Mouse (Mus musculus) spleen, postnatal 36 days (tissue): Measurements from ENCODE around the gene Magi3.

Experiments used
- DNase-seq, 2 experiments: peaks; one replicate each; pipeline ENCODE4 v3.0.0; 2022; ENCODE audit warnings: low spot score in 2 of 2, mixed read lengths in 1 of 2

Magi3 gene

DNA sequence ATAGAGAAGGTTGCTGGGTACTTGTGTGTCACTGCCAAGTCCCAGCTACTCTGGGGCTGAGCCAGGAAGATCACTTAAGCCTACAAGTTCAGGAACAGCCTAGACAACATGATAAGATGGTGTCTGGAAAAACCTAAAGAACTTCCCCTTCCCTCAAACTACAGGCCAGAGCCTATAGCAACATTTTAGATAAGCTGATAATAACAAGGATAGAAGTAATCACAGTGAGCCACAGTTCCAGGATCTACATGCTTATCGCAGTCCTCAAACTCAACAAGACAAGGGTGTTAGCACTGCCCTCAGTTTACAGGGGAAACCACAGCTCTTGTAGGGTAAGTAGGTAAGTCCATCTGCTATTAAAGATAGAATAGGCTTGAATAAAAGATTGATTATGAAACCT lies 188.1 kb downstream of the Magi3 start:
- DNase-seq = no peak

DNA sequence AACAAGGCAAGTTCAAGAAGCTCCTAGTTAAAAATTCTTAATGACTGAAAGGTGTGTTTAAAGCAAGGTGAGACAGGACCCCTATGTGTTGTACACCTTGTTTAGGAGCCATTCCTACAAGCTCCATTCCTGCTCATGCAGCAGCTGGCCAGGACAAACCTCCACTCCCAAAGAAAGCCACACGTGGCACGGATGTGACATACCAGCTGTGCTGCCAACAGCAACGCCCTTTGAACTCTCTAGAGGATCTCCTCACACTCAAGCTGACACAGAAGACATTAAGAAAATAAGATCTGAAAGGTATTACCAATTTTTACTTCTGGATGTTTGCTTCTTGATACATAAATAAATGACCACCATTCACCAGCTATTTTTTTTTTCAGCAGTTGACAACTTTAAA lies 193.2 kb downstream of the Magi3 start:
- no peak for DNase-seq

DNA sequence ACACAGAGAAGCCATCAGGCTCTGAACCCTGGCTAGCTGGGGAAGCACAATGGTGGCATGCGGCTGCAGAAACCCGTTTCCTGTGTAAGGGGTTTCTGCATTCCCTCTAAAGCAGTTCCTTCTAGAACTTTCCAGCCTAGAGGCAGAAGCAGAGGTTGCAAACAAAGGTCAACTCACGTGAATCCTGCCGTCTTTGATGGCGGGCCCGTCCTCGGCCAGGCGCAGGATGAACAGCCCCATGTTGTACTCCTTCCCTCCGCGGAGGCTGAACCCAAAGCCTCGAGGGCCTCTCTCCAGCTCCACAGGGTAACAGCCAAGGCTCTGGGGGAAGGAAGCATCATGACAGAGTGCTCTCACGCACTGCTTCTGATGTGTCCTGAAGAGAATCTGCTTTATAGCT lies 200.1 kb downstream of the Magi3 start:
- no peak for DNase-seq

DNA sequence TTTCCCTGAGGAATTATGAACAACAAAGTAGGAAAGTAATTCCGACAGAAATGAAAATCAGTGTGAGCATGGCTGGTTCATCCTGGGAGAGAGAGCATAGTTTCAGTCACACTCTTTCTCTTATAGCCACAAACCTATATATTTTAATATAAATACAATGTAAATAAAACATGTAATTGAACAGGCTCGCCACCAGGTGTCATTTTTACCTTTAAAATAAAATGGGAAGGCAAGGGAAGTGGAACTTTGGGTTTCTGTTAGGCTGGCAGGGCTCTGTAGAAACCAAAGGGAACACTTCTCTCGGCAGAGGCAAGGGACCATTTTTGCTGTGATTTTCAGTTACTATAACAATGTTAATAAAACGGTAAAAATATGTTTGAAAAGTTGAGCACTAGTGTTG lies 200.7 kb downstream of the Magi3 start:
- no peak for DNase-seq

DNA sequence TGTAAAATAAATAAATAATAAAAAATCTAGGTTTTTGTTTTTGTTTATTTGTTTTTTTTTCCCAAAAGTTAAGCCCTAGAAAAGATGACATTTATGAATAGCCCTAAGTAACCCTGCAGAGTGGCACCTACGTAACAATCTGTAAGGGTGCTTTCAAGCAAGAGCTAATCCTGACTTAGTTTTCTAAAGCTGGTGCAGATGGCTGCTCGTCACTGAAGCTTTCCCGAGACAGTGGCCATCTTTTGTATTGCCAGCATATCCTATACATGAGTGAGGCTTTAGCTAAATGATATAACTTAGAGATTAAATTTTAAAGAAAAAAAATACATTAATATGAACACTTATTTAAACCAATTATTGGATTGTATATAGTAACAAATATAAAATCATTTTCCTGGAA lies 202.2 kb downstream of the Magi3 start:
- no peak for DNase-seq

DNA sequence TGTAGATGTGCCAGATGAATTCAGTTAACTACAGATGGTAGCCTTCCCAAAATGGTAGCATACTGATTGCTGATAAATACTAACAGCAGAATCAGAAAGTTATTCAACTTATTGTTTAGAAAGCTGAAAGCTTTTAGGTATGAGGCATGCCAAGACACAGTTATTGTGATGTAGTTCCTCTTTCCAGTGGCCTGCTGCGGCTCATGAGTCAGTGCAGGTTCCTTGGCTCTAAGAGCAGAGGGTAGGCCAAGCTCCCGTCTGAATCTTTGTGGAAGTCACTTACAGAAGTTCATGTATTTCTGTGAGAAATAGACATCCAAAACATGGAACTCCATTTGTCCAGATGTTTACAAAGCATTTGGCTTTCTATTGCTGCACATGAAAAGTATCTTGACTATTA lies 208.2 kb downstream of the Magi3 start:
- DNase-seq = no peak

DNA sequence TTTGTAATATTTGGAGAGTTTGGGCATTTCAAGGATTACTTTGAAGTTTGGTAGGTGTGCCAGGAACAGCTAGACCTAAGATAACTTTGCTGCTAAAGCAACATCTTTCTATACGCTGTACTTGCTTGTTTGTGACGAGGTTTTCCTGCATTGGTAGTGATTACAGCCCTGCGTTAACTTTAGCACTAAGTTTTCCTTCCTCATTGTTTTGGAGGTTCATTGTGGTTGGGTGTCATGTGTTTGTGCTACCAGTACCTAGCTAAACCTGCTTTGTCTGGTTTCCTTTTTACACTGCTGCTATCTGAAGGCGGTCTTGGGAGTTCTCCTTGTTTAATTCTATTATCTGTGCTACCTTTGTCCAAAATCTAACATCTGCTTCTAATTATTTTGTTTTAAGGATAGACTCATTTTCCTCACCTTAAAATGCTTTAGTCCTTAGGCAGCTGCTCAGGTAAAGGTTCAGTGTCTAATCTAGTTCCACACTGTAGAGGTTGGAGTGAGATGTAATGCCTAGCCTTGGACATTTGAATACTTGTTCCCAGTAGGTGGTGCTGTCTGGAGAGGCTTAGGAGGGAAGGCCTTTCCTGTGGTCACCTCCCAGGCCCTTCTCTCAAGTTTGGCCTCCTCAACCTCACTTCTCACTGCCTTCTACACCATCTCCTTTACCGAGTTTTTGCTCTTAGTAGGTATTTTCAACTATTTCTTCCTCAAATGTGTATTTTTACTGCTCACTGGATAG lies 210.1 kb downstream of the Magi3 start:
- DNase-seq = no peak

DNA sequence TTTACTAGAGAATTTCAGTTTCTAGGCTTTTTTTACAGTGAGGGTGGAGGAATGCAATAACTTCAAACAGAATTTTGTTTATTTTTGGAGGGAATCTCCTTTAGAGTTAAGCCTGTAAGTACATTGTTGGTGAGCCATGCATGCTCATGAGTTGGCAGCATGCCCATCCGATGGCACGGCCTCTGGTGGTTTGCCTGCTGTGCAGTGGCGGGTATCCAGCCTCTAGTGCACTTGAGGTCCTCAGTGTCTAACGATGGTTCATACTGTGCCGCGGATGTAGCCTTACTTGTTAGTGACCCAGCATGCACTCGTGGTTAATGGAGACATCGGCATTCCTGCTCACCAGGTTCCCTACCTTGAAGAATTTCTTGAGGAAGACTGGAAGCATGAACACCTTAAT lies 212.7 kb downstream of the Magi3 start:
- no peak for DNase-seq

DNA sequence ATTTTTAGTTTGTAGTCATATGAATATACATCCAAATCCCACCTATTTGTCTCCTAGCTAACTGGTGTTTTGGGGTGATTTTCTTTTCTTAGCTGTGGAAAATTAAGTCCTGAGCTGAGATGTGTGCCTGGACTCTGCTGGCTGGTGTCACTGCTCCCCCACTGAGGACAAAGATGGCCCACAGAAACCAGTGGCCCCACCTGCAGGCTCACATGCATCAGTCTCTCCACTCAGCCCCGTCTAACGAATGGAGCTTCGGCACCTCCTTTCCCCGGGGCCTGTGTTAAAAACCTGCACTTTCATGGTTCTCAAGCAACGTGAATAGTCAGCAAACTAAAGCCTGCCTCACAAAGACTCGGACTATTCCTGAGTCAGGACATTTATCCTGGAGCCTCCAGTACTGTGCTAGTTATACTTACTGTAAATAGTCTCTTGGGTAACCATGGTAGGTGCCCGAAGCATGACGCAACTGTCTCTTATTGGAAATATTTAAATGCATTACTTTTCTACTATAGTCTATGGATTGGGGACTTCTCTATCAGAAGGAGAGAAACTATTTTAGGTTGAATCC lies 213.2 kb downstream of the Magi3 start:
- no peak for DNase-seq

DNA sequence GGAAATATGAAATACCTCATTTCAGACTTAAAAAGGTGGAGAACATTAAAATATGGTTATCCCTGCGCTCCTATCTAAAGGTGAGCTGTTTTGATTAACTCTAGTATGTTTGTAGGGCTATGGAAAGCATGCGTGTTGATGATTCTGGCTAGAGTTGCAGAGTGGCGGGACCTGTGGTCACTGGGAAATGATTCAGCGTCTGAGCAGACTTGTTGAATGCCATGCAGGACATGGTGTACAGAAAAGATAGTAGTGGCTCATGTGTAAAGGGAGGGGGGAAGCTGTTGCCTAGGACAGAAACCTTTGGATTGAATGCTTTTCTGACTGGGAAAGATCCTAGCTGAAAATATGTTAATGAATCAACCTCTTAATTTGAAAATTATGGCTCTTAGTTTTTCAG lies 221.4 kb downstream of the Magi3 start:
- DNase-seq = no peak

DNA sequence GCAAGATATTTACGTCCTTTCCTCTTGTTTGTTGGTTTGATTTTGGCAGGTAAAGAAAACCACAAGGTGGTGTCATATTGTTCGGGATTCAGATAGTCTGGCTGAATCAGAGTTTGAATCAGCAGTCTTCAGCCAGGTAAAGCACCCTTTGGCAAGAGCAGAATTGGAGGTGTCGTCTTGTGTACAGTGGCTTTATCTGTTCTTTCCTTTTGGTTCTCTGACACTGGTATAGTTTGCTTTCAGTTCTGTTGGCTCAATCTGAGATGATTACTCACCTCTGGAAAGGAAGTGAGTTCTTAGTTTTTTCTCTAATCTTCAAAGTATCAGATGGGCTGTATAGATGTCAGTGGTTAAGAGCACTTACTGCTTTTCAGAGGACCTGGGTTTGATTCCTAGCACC lies 228.9 kb downstream of the Magi3 start:
- DNase-seq = no peak

DNA sequence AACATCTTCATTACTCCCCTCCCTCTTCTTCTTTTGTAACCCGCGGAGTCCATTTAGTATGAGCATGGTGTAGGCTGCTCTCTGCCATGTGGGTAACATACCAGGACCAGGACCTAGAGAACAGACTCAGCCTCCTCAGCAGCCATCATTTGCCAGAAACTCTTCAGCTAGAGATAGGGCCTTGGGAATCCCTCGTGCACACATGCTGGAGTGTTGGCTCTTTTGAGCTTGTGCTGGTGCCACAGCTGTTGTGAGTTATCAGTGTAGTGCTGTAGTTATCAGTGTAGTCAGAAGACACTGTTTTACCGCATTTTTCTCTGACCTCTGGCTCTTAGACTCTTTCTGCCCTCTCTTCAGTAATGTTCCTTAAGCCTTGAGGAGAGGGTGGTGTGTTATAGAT lies 230.8 kb downstream of the Magi3 start:
- no peak for DNase-seq

DNA sequence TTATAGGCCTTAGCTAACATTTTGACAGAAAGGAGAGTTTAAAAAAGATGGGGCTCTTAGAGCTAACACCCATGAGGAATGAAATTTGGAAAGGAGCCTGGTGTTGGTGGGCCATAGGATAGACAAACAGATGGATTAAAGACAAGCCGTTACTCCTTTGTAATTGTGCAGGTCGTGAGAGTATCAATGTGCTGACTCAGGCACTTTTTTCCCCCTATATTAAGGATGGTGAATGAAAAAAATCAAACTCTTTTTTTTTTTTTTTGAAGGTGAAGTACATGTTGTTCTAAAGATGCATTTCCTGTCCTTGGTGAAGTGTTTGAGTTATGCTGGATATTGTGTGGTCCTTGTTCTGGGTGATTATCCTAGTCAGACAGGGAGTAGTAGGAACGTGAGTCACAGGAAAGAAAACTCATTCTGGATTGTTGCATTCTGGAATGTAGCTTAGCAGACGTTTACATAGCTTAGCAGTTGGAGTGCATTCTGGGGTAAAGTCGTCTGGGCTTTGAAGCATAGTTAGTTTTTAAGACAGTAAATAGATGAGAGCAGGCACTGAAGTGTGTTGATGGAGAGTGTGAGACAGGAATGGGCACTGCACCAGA lies 232.2 kb downstream of the Magi3 start:
- DNase-seq = no peak

DNA sequence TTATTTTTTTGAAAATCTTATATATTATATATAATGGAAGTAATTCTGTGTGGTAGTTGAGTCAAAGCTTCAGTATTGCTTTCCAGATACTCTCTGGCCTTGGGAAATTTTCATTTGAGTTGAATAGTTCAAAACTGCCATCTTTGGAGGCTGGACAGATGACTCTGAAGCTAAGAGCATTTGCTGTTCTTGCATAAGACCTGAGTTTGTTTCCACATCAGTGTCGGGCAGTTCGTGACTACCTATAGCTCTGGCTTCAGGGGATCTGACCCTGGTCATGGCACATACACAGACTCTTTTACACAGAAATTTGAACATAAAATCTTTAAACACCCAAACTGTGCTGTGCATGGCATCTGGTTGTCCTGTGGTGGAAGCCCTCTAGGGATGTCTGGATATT lies 235.0 kb downstream of the Magi3 start:
- DNase-seq = no peak

DNA sequence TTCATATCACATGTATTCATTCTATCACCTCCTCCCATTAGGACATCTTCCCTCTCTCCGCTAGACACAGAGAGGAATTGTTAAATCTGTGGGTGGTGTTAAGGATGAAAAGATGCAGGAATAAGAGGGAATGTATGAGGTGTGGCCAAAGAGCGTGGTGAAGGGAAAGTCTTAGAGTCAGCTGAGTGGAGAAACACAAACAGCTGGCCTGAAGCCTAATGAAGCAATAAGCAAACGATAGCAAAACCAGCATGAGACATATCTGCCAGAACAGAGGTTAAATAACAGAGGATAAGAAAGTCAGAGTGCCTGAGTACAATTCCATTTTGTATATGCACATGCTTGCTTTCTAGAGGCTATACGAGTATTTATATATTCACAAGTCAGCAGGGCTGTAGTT lies 235.6 kb downstream of the Magi3 start:
- DNase-seq = no peak

DNA sequence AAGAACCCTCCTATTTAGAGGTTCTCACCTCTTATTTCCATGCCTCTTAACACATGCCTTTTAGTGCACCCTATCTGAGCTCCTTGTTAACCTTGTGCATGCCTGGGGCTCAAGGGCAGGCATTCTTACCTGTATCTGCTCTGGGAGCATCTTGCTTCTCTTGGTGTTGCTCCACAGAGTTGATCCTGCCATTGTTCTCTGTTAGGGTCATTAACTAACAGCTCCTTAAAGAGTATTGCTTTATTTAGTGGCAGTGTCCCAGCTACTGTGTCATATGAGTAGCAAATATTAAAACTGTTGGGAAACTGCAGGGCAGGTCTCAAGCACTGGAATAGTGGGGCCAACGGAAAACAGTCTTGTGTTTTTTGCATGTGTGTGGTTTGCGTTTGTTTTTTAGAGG lies 249.0 kb downstream of the Magi3 start:
- DNase-seq = no peak

DNA sequence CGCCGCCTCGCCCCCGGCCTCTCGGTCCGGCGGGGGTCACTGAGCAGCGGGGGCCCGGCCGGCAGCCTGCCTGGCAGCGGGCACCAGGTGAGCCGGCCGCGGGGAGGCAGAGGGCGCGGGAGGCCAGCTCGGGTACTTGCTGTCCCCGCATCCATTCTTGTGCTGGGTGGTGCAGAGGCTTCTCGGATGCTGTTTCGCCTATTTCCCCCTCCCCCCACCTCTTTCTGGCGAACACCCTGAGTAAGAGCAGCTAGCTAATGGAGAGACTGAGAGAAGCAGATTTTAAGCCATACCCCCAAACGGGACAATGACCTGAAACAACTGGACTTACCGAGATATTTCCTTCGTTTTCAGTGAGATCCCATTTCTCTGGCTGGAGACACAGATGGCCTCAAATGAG lies 251.5 kb downstream of the Magi3 start:
- peak in 1 of 2 experiments; percentile 34 for DNase-seq

DNA sequence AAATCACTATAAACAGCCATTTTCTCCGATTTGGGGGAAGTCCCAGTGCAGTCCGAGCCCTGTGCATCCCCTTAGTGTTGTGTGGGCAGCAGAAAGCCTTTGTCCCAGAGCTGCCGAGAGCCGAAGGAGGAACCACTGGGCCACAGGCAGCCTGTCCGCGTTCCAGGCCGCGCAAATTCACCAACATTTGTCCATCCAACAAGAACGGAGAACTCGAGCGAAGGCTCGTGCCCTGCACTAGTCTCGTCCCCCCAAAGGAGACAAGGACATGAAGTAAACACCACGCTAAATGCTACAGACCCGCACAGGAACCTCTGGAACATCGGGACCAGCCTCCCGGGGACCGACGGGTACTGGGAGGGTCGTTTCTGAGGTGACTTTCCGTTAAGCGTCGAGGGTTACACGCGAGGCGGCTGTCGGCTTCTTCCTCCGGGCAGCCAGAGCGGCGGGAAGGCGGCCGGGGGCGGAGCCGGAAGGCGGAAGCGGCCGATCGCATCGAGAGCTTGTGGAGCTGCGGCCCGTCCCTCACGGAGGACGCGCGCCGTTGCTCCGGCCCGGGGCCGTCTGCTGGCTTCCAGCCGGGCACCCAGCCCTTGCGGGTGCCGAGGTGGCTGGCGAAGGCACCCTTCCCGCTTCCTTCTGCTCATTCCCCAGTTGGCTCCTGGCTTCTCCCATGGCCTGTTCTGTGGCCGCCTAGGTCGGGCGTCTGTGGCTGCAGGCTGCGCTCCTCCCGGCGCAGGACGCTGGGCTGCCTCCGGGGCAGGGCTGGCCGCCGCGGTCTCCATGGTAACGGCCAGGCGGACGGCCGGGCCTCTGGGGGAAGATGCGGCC lies 252.1 kb downstream of the Magi3 start, which contains the start of gene Phtf1:
Phtf1 (plus strand) TSS at position 250 of the 831 bp plus-strand sequence.
- DNase-seq = peak; percentile 85 to 87

DNA sequence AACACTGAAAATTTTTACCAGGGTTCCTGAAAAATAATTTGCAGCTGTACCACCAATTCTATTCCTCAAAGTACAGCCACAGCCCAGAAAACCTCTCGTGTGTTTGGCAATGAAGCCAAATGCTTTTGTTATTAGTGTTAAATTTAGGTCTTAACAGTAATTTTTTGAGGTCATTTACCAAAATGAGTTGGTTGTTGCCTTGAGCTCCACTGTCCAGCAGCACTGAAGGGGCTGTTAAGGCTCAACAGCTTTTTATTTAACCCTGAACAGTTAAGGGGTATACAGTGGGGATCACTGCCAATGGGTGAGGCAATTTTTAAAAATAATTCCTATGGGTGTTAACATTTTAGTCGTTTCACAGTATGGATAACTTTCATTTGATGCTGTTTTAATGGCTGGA lies 252.9 kb downstream of the Magi3 start:
- no peak for DNase-seq
